Mouse (Mus musculus): ENCODE results near the gene Prkca. TPM values are rescaled to one million over a fixed set of nuclear protein-coding genes. Genes with fewer than 3 reads are reported as not detected.

The Prkca gene
- polyA plus RNA-seq, 1 experiment from 2014 or later: 8.6 TPM

GRCm38 (mm10) chr11:108360983-108361382 is 17.3 kb upstream of the Prkca start:
- 89% methylated on average over 4 of the region's 4 CpGs for WGBS
- no peaks in the 10 kb centered on the region for H3K27me3 ChIP-seq
- no peaks in the 10 kb centered on the region for H3K4me1 ChIP-seq (replicated peaks)
- no peak overlapping the region for H3K4me3 ChIP-seq
- no peak overlapping the region for H3K4me2 ChIP-seq
- H3K36me3 ChIP-seq: no peaks in the 10 kb centered on the region
- H3K9ac ChIP-seq: no peak overlapping the region
- H3K9me3 ChIP-seq: no peaks in the 10 kb centered on the region
- no peak overlapping the region for H3K27ac ChIP-seq (replicated peaks)
- ATAC-seq (ENCODE audit: low FRiP score, low read depth): no peak

DNA sequence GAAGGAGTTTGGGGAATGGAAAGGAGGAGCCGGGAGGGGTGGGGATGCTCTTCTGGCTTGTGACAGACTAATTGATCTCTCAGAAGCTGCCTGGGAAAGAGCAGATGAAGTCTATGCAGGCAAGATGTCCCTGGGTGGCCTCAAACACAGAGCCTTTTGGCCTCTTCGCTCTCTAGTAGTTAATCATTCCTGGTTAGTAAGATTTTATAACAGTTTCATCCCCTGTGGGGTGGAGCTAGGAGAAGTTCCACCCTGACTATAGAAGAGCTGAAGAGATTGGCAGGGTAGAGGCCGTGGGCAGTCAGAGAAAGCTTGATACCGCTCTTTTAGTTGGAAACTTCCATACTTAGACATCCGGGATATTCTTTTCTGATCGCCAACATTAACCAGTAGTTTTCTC is 15.2 kb upstream of the Prkca start:
- 80% methylated on average over 6 of the region's 6 CpGs for WGBS
- Histone ChIP-seq H3K4me1 (replicated peaks) (no peaks in the 10 kb centered on the region), H3K36me3 (no peaks in the 10 kb centered on the region), H3K9me3 (no peaks in the 10 kb centered on the region), H3K27me3 (no peaks in the 10 kb centered on the region), H3K4me2 (no peak overlapping the region), H3K9ac (no peak overlapping the region), H3K4me3 (no peak overlapping the region), H3K27ac (replicated peaks) (no peak overlapping the region)
- ATAC-seq (ENCODE audit: low FRiP score, low read depth): no peak

DNA sequence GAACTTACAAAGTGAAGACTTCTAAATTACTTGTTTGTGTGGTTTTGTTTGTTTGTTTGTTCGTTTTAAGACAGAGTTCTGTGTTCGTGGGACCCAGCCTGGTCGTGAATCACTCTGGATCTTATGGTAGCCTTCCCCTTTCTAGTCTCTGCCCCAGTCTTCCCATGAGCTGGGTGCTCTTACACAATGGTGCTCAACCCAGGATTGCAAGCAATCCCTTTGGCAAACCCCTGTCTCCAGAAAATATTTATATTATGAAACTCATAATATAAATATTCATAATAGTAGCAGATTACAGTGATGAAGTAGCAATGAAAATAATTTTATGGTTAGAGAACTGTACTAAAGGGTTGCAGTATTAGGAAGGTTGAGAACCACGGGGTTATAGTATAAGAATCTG is 12.3 kb upstream of the Prkca start:
- WGBS: 91% methylated on average over 4 of the region's 4 CpGs
- H3K9ac ChIP-seq: no peak overlapping the region
- no peak overlapping the region for H3K27ac ChIP-seq (replicated peaks)
- no peaks in the 10 kb centered on the region for H3K4me1 ChIP-seq (replicated peaks)
- H3K36me3 ChIP-seq: no peaks in the 10 kb centered on the region
- no peaks in the 10 kb centered on the region for H3K9me3 ChIP-seq
- ATAC-seq (ENCODE audit: low FRiP score, low read depth): no peak
- H3K4me2 ChIP-seq: no peak overlapping the region
- H3K27me3 ChIP-seq: no peaks in the 10 kb centered on the region
- H3K4me3 ChIP-seq: no peak overlapping the region

- Histone ChIP-seq H3K9me3 (no peaks in the 10 kb centered on the region), H3K4me3 (no peak overlapping the region), H3K36me3 (no peaks in the 10 kb centered on the region), H3K9ac (no peak overlapping the region), H3K4me2 (no peak overlapping the region), H3K4me1 (replicated peaks) (no peaks in the 10 kb centered on the region; the same call in 1 of the 2 replicates), H3K27me3 (no peaks in the 10 kb centered on the region), H3K27ac (replicated peaks) (no peak overlapping the region)
- 91% methylated on average over 10 of the region's 10 CpGs for WGBS
- no peak for ATAC-seq (ENCODE audit: low FRiP score, low read depth)
Observed at GRCm38 (mm10) chr11:108352842-108353388, 9.2 kb upstream of the Prkca start.

DNA sequence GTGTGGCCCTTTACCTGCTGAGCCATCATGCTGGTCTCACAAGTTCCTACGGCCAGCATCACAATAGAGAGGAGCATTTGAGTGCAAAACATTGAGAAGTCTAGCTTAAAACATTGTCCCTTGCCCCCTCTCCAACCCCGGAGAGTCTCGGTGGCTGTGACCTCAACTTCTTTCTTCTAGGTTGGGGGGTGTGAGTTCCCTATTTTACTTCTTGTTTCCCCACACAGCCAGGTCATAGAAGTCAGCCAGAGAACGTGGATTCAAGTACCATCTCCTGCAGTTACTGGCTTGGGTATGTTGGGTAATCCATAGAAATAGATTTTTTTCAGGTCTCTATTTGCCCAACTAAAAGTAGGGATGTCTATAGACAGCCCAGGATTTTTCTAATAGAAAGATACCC is 7.1 kb upstream of the Prkca start:
- Histone ChIP-seq H3K36me3 (no peaks in the 10 kb centered on the region), H3K4me2 (no peak overlapping the region), H3K27ac (replicated peaks) (no peak overlapping the region), H3K4me3 (no peak overlapping the region), H3K4me1 (replicated peaks) (no peaks in the 10 kb centered on the region; the same call in 1 of the 2 replicates), H3K9ac (no peak overlapping the region), H3K9me3 (no peaks in the 10 kb centered on the region), H3K27me3 (no peaks in the 10 kb centered on the region)
- no peak for ATAC-seq (ENCODE audit: low FRiP score, low read depth)
- WGBS: 80% methylated on average over 4 of the region's 4 CpGs

GRCm38 (mm10) chr11:108345321-108345720 is 1.6 kb upstream of the Prkca start:
- Histone ChIP-seq H3K4me1 (replicated peaks) (peaks cover 27% of the 10 kb centered on the region), H3K9me3 (no peaks in the 10 kb centered on the region), H3K9ac (no peak overlapping the region), H3K4me3 (no peak overlapping the region), H3K4me2 (no peak overlapping the region), H3K36me3 (no peaks in the 10 kb centered on the region), H3K27ac (replicated peaks) (no peak overlapping the region), H3K27me3 (no peaks in the 10 kb centered on the region)
- 89% methylated on average over 2 of the region's 2 CpGs for WGBS
- ATAC-seq (ENCODE audit: low FRiP score, low read depth): no peak

DNA sequence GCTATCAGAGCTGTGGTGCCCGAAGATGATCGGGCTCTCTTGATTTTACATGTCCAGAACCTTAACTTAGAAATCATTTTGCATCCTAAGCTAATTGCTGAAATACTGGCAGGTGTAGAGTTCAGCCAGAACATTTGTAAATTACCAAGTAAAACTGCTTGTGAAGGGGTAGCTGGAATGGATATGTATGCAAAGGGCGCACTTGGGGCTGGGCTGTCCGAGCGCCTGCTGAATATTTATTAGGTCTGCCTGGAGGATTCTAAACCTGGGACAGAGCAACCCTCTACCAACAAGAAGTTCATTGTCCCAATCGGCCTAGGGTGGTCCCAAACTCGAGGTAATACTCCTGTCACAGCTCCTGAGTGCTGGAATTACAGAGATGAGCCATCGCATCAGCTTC is 1.0 kb upstream of the Prkca start:
- peak overlapping the region; percentile 77 for H3K9ac ChIP-seq
- no peaks in the 10 kb centered on the region for H3K27me3 ChIP-seq
- 42% methylated on average over 8 of the region's 8 CpGs for WGBS
- peaks cover 27% of the 10 kb centered on the region for H3K4me1 ChIP-seq (replicated peaks)
- no peaks in the 10 kb centered on the region for H3K9me3 ChIP-seq
- H3K4me2 ChIP-seq: peak overlapping the region; percentile 92
- H3K27ac ChIP-seq (replicated peaks): 0 out of 2 replicates have a peak overlapping the region, but pooled peaks have one; percentile 91
- no peaks in the 10 kb centered on the region for H3K36me3 ChIP-seq
- ATAC-seq (ENCODE audit: low FRiP score, low read depth): no peak
- H3K4me3 ChIP-seq: peak overlapping the region; percentile 66

DNA sequence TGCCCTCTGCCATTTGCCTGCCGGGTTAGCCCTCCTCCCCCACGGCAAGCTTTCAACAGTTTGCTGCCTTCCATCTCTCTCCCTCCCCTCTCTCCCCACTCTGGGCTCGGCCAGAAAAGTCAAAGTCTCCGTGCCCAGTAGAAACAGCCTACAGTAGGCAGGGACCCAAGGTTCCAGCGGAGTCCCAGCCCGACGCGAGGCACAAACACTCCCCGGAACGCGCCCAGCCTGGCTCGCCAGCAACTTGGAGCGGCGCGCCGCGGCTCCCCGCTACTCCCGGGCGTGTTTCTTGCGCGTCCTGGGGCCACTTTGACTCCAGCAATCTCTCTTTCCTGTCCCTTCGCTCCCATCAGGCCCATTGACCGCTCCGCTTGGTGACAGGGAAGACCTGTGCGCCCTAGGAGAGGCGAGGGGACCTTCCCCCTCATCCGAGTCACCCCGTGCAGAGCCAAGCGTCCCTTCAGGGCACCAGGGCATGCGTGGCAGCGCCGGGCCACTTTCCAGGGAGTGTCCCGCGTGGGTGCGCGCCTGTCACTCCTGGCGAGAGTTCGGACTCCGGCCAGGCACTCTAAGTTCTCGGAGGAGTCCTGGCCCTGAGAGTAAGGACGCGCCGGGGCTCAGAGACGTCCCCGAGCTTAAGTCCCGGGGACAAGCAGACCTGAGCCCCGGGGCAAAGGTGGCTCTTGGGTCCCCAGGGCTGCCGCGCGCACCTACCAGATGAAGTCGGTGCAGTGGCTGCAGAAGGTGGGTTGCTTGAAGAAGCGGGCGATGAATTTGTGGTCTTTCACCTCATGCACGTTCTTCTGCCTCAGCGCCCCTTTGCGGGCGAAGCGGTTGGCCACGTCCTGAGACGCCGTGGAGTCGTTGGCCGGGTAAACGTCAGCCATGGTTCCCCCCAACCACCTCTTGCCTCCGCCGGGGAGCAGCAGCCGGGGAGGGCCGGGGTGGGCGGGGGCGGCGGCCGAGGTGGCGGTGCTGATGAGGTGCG is 653 bp downstream of the Prkca start, which contains the start of gene Apoh:
TSS of gene Apoh (plus strand) at position 574 of the 988 bp plus-strand sequence.
- Histone ChIP-seq H3K4me1 (replicated peaks) (peaks cover 27% of the 10 kb centered on the region), H3K27ac (replicated peaks) (peak within 1 kb of the TSS; percentile 91), H3K9ac (peak within 1 kb of the TSS; percentile 77), H3K36me3 (no peaks in the 10 kb centered on the region), H3K27me3 (no peaks in the 10 kb centered on the region), H3K4me3 (peak within 1 kb of the TSS; percentile 66), H3K9me3 (no peaks in the 10 kb centered on the region), H3K4me2 (peak within 1 kb of the TSS; percentile 92)
- ATAC-seq (ENCODE audit: low FRiP score, low read depth): peak; percentile 79
- under 1% methylated on average over 65 of the region's 75 CpGs for WGBS

GRCm38 (mm10) chr11:108341783-108342182 is 1.9 kb downstream of the Prkca start:
- Histone ChIP-seq H3K27me3 (no peaks in the 10 kb centered on the region), H3K9ac (0 out of 2 replicates have a peak overlapping the region, but pooled peaks have one; percentile 77), H3K4me2 (peak overlapping the region; percentile 92), H3K27ac (replicated peaks) (no peak overlapping the region), H3K36me3 (no peaks in the 10 kb centered on the region), H3K4me3 (peak overlapping the region; percentile 66), H3K9me3 (no peaks in the 10 kb centered on the region), H3K4me1 (replicated peaks) (peaks cover 27% of the 10 kb centered on the region)
- no peak for ATAC-seq (ENCODE audit: low FRiP score, low read depth)
- WGBS: 33% methylated on average over 8 of the region's 8 CpGs

DNA sequence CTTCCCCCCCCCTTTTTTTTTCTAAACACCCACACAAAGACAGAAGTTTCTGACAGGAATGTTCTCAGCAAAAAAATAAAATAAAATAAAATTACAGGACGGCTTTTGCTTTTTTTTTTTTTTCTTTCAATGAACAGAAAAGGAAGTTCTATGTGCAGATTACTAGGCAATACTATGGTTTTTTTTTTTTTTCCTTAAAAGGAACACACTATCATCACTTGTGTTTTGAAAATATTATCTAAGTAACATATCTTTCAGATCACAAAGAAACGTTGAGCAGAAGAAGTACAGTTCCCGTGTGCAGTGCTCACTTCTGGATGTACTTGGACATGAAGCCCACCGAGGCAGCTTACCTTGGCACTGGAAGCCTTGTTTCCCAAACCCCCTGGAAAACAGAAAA is 3.4 kb downstream of the Prkca start:
- H3K4me3 ChIP-seq: no peak overlapping the region
- no peaks in the 10 kb centered on the region for H3K27me3 ChIP-seq
- peaks cover 27% of the 10 kb centered on the region for H3K4me1 ChIP-seq (replicated peaks)
- no peak overlapping the region for H3K4me2 ChIP-seq
- no peak overlapping the region for H3K9ac ChIP-seq
- H3K36me3 ChIP-seq: no peaks in the 10 kb centered on the region
- WGBS: 90% methylated on average over 4 of the region's 4 CpGs
- H3K27ac ChIP-seq (replicated peaks): no peak overlapping the region
- no peak for ATAC-seq (ENCODE audit: low FRiP score, low read depth)
- no peaks in the 10 kb centered on the region for H3K9me3 ChIP-seq

- 56% methylated on average over 5 of the region's 5 CpGs for WGBS
- Histone ChIP-seq H3K27me3 (no peaks in the 10 kb centered on the region), H3K9ac (no peak overlapping the region), H3K4me2 (no peak overlapping the region), H3K4me1 (replicated peaks) (peaks cover 8% of the 10 kb centered on the region), H3K4me3 (no peak overlapping the region), H3K27ac (replicated peaks) (no peak overlapping the region), H3K36me3 (no peaks in the 10 kb centered on the region), H3K9me3 (no peaks in the 10 kb centered on the region)
- ATAC-seq (ENCODE audit: low FRiP score, low read depth): no peak
Observed at GRCm38 (mm10) chr11:108336445-108336844, 7.3 kb downstream of the Prkca start.

DNA sequence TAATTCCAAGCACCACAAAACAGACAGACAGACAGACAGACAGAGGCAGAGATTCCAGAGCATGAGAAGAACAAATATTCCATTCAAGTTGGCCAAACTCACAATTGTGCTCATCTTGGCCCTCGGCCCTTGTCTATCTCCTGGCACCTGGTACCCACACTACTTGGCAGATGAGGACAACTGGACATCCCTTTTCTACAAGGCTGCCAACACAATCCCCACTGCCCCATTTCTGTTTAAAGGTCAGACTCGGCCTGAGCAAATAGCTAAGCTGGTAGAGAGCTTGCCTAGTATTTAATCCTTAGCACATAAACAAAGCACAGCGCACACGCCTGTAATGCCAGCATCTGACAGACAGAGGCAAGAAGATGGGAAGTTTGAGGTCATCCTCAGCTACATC is 8.2 kb downstream of the Prkca start:
- no peak overlapping the region for H3K4me3 ChIP-seq
- no peaks in the 10 kb centered on the region for H3K36me3 ChIP-seq
- no peaks in the 10 kb centered on the region for H3K9me3 ChIP-seq
- 88% methylated on average over 4 of the region's 4 CpGs for WGBS
- no peak overlapping the region for H3K4me2 ChIP-seq
- H3K4me1 ChIP-seq (replicated peaks): peaks cover 4% of the 10 kb centered on the region; the same call in 1 of the 2 replicates
- no peak for ATAC-seq (ENCODE audit: low FRiP score, low read depth)
- no peak overlapping the region for H3K9ac ChIP-seq
- no peaks in the 10 kb centered on the region for H3K27me3 ChIP-seq
- no peak overlapping the region for H3K27ac ChIP-seq (replicated peaks)
